Mouse (Mus musculus): ENCODE measurements around the gene Fscn1. TPM values are rescaled to one million over a fixed set of nuclear protein-coding genes. Genes with fewer than 3 reads are reported as not detected.

Gene Fscn1
- 100 to 1,000 TPM; 304 to 311 TPM for total RNA-seq (2021)
- long read RNA-seq, experiment 1, transcript Fscn1-201 (5 exons, 2,675 nt), result major isoform, 470 of 486 reads
- long read RNA-seq, experiment 1, partial matches to known transcripts, result 1 of 486 reads
- long read RNA-seq, experiment 1, other reads (novel, unspliced or antisense), result 14 of 486 reads
- long read RNA-seq, experiment 2, transcript Fscn1-201 (5 exons, 2,675 nt), result major isoform, 516 of 547 reads
- long read RNA-seq, experiment 2, partial matches to known transcripts, result 19 of 547 reads
- long read RNA-seq, experiment 2, other reads (novel, unspliced or antisense), result 9 of 547 reads

GRCm38 (mm10) chr5:142959576-142960556 lies at the start of gene Fscn1:
Fscn1 (plus strand) TSS chr5:142960343.
- peak; percentile 95 for DNase-seq (ENCODE audit: low spot score in 2 of 2)

- DNase-seq (ENCODE audit: low spot score in 2 of 2), result no peak
These were observed 48.5 kb upstream of the Fscn1 start for GRCm38 (mm10) chr5:142911629-142912028.

GRCm38 (mm10) chr5:142912320-142912719 lies 47.8 kb upstream of the Fscn1 start:
- DNase-seq (ENCODE audit: low spot score in 2 of 2), result no peak

- DNase-seq (ENCODE audit: low spot score in 2 of 2), result no peak
These were observed 47.4 kb upstream of the Fscn1 start for GRCm38 (mm10) chr5:142912739-142913138.

- DNase-seq (ENCODE audit: low spot score in 2 of 2), result no peak
These were observed 44.9 kb upstream of the Fscn1 start for GRCm38 (mm10) chr5:142915231-142915630.

DNA sequence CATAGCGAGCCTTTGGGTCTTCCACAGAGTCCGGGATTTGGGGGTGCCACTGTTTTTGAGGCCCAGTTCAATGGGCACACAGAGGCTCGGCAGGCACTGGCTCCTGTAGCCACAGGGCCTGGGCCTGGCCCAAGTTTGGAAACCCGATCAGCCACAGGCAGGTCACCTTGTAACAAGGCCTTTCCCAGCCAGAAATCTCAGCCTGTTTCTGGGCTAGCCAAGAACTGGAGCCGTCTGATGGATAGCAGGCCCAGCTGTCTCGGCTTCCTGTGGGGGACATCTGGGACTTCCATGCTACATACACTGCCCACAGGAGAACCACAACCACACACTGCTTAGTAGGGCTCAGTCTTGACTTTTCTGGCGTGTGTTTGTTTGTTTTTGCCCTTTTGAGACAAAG lies 43.5 kb upstream of the Fscn1 start:
- DNase-seq (ENCODE audit: low spot score in 2 of 2), result no peak

GRCm38 (mm10) chr5:142917402-142917801 lies 42.7 kb upstream of the Fscn1 start:
- DNase-seq (ENCODE audit: low spot score in 2 of 2), result no peak

DNA sequence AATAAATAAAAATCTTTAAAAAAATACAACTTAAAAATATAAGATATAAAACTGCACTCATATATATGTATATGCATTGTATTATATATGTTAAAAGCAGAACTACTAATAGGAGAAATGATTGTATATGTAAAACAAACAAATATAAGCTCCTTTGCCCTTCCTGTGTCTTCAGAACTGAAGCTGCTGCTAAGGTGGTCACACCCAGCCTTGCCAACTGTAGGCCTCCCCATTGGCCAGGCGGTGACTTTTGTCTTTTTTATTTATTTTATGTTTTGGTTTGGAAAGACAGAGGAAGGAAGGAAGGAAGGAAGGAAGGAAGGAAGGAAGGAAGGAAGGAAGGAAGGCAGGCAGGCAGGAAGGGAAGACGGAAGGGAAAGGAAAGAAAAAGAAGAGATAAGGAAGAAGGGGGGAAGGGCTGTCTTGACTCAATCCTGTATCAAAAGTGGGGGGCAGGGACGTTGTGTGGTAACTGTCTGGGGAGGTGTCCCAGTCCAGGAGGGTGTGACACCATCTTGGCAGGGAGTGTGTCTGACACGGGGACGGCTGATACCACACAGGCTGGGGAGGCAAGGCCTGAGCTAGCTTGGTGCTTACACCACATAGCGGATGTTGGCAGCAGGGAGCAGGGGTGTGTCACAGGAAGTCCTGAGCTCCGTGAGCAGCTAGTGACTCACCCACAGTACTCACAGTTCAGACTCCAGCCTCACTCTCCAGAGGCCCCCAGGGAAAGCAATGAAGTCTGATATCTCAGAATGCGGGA lies 39.7 kb upstream of the Fscn1 start:
- DNase-seq (ENCODE audit: low spot score in 2 of 2), result no peak

GRCm38 (mm10) chr5:142921074-142921459 lies 39.1 kb upstream of the Fscn1 start:
- DNase-seq (ENCODE audit: low spot score in 2 of 2), result no peak

DNA sequence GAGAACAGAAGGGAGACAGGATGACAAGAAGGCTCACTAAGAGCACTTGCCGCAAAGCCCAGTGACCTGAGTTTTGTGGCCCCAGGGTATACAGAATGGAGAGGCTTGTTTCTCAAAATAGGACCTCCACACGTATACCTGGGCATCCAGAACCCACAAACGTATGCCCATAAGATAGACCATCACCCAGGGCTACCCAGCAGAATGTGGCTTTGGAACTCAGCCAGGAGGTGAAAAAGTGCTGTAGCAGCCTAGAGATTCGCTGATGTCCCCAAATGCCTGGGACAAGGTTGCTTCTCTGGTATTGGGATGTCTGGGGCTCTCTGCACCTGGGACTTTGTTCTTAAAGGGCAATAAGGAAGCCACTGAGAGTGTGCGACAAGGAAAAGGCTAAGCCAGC lies 37.9 kb upstream of the Fscn1 start:
- no peak for DNase-seq (ENCODE audit: low spot score in 2 of 2)

GRCm38 (mm10) chr5:142923781-142924180 lies 36.4 kb upstream of the Fscn1 start:
- DNase-seq (ENCODE audit: low spot score in 2 of 2), result no peak

DNA sequence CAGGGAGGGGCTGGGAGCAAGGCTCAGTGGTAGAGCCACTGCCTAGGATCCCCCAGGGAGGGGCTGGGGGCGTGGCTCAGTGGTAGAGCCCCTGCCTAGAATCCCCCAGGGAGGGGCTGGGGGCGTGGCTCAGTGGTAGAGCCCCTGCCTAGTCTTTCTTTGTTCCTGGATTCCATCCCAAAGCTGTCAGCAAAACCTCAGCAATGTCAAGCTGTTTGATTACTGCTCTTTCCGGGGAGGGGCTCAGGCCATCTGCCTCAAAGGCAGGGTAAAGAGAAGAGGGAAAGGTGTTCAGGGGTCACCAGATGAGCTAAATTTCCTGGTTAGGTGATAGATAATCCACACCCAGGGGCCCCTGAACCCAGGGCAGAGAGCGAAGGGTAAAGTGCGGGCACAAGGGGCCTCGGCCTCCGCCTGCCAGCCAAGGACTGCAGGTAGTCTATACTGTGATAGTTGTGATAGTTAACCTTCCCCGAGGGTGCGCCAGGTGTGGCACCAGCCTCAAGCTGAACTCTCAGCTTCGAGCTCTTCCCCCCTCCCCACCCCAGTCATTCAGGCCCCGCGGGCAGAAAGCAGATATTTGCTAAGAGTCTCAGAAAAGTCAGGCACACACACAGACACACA lies 35.7 kb upstream of the Fscn1 start:
- no peak for DNase-seq (ENCODE audit: low spot score in 2 of 2)

GRCm38 (mm10) chr5:142926204-142926939 lies 33.8 kb upstream of the Fscn1 start:
- no peak for DNase-seq (ENCODE audit: low spot score in 2 of 2)

GRCm38 (mm10) chr5:142926940-142927228 lies 33.3 kb upstream of the Fscn1 start:
- no peak for DNase-seq (ENCODE audit: low spot score in 2 of 2)

DNA sequence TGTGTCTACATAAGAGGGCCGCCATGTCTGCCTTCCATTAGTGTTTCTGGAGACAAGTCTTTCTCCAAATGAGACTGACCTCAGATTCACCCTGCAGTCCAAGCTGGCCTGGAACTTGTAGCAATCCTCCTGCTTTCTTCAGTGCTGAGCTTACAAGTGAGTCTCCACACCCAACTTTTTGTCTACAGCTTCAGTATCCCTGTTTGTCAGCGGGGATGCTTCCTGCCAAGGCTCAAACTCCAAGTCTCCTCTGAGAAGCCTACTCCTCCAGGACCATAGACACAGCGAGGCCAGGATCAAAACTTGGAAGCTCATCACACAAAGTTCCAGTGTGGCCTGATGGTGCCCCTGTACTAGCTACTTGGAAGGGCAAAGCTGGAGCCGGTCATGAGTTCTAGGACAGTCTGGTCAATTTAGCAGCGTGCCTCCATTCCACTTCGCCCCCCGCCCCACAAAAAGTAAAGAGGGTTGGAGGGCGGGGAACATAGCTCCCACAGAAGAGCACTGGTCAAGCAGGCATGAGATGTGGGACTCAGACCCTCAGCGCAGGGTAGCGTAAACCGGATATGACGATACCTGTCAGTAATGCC lies 32.7 kb upstream of the Fscn1 start:
- no peak for DNase-seq (ENCODE audit: low spot score in 2 of 2)

- DNase-seq (ENCODE audit: low spot score in 2 of 2), result peak; percentile 60 to 62
These were observed 31.3 kb upstream of the Fscn1 start for GRCm38 (mm10) chr5:142928749-142929399.

DNA sequence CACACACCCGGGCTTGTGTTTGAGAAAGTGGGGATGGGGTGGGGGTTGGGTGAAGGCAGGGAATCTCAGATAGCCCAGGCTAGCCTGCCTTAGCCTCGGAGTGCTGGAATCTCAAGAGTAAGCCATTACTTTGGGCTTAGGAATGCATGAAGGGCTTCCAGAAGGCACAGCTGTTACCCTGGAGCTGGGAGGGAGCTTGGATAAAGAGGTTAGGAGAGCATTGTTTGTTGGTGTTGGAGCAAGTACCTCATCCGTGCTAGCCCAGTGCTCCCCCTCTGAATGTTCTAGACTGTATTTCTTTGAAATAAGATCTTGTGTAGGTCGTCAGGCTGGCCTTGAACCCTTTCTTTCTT lies 30.8 kb upstream of the Fscn1 start:
- no peak for DNase-seq (ENCODE audit: low spot score in 2 of 2)

GRCm38 (mm10) chr5:142931241-142931745 lies 28.9 kb upstream of the Fscn1 start:
- DNase-seq (ENCODE audit: low spot score in 2 of 2), result no peak

- DNase-seq (ENCODE audit: low spot score in 2 of 2), result peak; percentile 54 to 77
These were observed 28.0 kb upstream of the Fscn1 start for GRCm38 (mm10) chr5:142932084-142932685.
